ENCODE assay signal across 11 mouse cellular contexts in the genomic region with DNA sequence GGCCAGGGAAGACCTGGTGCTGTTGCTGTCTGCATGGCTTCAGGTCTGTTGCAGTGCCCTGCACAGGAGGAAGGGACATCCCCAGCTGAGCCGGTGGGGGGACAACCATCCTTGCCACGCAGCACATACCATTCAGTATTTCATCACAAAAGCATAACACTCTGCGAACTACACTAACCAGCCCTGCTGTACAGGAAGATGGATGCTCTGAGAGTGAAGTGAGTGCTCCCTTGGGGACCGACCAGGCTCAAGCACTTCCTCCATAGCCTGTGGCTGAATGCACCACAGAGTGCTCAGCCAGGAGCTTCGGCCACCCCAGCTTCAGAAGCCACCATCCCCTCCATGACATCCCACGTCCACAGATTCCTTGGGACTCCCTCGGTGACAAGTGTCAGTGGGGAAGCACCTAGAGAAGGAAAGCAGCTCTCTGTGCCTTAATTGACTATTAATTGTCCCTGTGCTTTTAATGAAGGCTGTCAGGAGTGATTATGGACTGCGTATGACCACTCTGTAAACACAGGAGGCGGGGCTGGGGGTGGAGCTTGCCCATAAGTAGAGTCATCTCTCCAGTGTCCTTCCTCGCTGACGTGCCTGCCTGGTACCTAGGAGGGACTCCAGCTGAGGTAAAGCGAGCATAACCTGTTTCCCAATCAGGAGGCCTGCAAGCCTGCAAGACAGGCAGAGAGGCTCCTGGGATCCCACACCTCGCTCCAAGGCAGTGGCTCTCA.
DNase-seq lines count a peak whose midpoint lies in the region; ATAC-seq and TF ChIP-seq lines count a peak whose summit lies in the region.
"Had no signal": no experiment of that assay in that cellular context is flagged by ENCODE, and none has a peak within 500 bp of the region (broad histone marks: within the 10 kb centered on the region; RNA-seq: fewer than 3 reads in every experiment).

No protein-coding gene starts in this region.

- peak; percentile 6 for DNase-seq in embryonic facial prominence, embryonic 11.5 days (ENCODE audit: low spot score)
- DNase-seq in embryonic facial prominence, embryonic 10.5 days (ENCODE audit: low spot score): no peak
- DNase-seq in kidney, postnatal 10 days: peak; percentile 22
- DNase-seq in kidney, adult 18-20 months: no peak
- DNase-seq in Patski (ENCODE audit: low read depth, low spot score): no peak
- DNase-seq in mesoderm, embryonic 11.5 days (ENCODE audit: low read depth, low spot score): peak; percentile 75
- no peak for DNase-seq in frontal cortex, postnatal 10 days (ENCODE audit: low spot score in 2 of 2)
- DNase-seq in right cerebral cortex, postnatal 4 days: no peak
- DNase-seq: cerebellum, adult 9-10 months; thymus, postnatal 36 days had no signal

- POLR2A ChIA-PET in Patski (lab: Charles Lee): no interaction called here

- TF ChIP-seq CTCF in Patski (IDR thresholded peaks at IDR 0.05): no peak

- no peaks in the 10 kb centered on the region for H3K36me3 ChIP-seq in embryonic facial prominence, embryonic 11.5 days (replicated peaks; ENCODE audit: control insufficient read depth, insufficient read depth, low read depth, low read length)
- H3K36me3 ChIP-seq in embryonic facial prominence, embryonic 10.5 days (replicated peaks): no peaks in the 10 kb centered on the region
- H3K36me3 ChIP-seq: forebrain, embryonic 10.5 days had no signal

- H3K27me3 ChIP-seq in embryonic facial prominence, embryonic 11.5 days (ENCODE audit: control insufficient read depth, insufficient read depth, low read length): no peaks in the 10 kb centered on the region
- no peaks in the 10 kb centered on the region for H3K27me3 ChIP-seq in embryonic facial prominence, embryonic 10.5 days (replicated peaks; ENCODE audit: low read depth, poor library complexity, severe bottlenecking)
- H3K27me3 ChIP-seq in Patski: peaks cover 18% of the 10 kb centered on the region

- H3K4me2 ChIP-seq in embryonic facial prominence, embryonic 11.5 days (ENCODE audit: low read depth, low read length): no peak overlapping the region

- H3K9ac ChIP-seq in embryonic facial prominence, embryonic 11.5 days (replicated peaks; ENCODE audit: low read length): no peak overlapping the region

- H3K9me3 ChIP-seq in embryonic facial prominence, embryonic 11.5 days (replicated peaks; ENCODE audit: control insufficient read depth, low read length): no peaks in the 10 kb centered on the region
- no peaks in the 10 kb centered on the region for H3K9me3 ChIP-seq in embryonic facial prominence, embryonic 10.5 days

- no peaks in the 10 kb centered on the region for H3K4me1 ChIP-seq in embryonic facial prominence, embryonic 11.5 days (ENCODE audit: control insufficient read depth, insufficient read depth, low read length)
- H3K4me1 ChIP-seq in embryonic facial prominence, embryonic 10.5 days: peaks cover 18% of the 10 kb centered on the region

- H3K27ac ChIP-seq in embryonic facial prominence, embryonic 11.5 days (replicated peaks; ENCODE audit: low read depth, low read length): no peak overlapping the region
- no peak overlapping the region for H3K27ac ChIP-seq in embryonic facial prominence, embryonic 10.5 days (replicated peaks)
- H3K27ac ChIP-seq: forebrain, embryonic 10.5 days had no signal

- ATAC-seq in embryonic facial prominence, embryonic 11.5 days (replicated peaks; ENCODE audit: insufficient number of reproducible peaks, low FRiP score, low TSS enrichment, low read depth): 0 out of 2 replicates have a peak, but pooled peaks have one; percentile 16
- ATAC-seq in Patski: peak; percentile 26

- WGBS in embryonic facial prominence, embryonic 11.5 days: 18% methylated on average over 13 of the region's 13 CpGs
- 25% methylated on average over 13 of the region's 13 CpGs for WGBS in embryonic facial prominence, embryonic 10.5 days

- H3K4me3 ChIP-seq in embryonic facial prominence, embryonic 11.5 days (ENCODE audit: low read depth, low read length): no peak overlapping the region
- H3K4me3 ChIP-seq in embryonic facial prominence, embryonic 10.5 days: no peak overlapping the region
- H3K4me3 ChIP-seq: forebrain, embryonic 10.5 days had no signal

- in situ Hi-C loops in Patski (cut with MboI; ENCODE audit: low pct_unique_long_range_greater_than_20kb): no loop called here

- CTCF ChIA-PET in Patski (lab: Charles Lee): no interaction called here

Comparison
In these comparisons a context has a peak if more than half of its experiments do, and no peak if none do; other contexts are left out.
1. DNase-seq: peak in embryonic facial prominence, embryonic 11.5 days (single experiment), kidney, postnatal 10 days (single experiment) and mesoderm, embryonic 11.5 days (single experiment); none in embryonic facial prominence, embryonic 10.5 days (single experiment), kidney, adult 18-20 months (single experiment), Patski (single experiment), frontal cortex, postnatal 10 days (0 of 2) and right cerebral cortex, postnatal 4 days (single experiment).